Mouse (Mus musculus): ENCODE results near the gene Decr2.

- TF ChIP-seq POLR2A (IDR thresholded peaks at IDR 0.05; ENCODE audit: low read depth, low read length) = no peak
- TF ChIP-seq CTCF (conservative IDR thresholded peaks at IDR 0.05 in 1 of 2, IDR thresholded peaks at IDR 0.05 in 1 of 2; ENCODE audit: low read depth in 2 of 2, low read length in 2 of 2) = no peak
- no peak for TF ChIP-seq ELF1 (IDR thresholded peaks at IDR 0.05; ENCODE audit: low read depth, low read length)
- TF ChIP-seq TCF12 (IDR thresholded peaks at IDR 0.05; ENCODE audit: low read depth, low read length) = no peak
- TF ChIP-seq SIN3A (IDR thresholded peaks at IDR 0.05; ENCODE audit: low read length) = no peak
Observed at GRCm38 (mm10) chr17:26078851-26079250, 11.3 kb downstream of the Decr2 start.

All from CH12.LX (cell line).